Mouse (Mus musculus) heart, postnatal 25 days (tissue): ENCODE measurements around the gene S100a7a. TPM values are rescaled to one million over a fixed set of nuclear protein-coding genes. Genes with fewer than 3 reads are reported as not detected.

Source experiments
- DNase-seq: peaks from one replicate; pipeline ENCODE4 v3.0.0; 2022; ENCODE audit warnings: low spot score
- intact Hi-C: fragments of 180-260 bp; cut with DNase I; formaldehyde crosslinking; loops from one replicate; pipeline ENCODE4 v1.15.1; 2025
- total RNA-seq, 2 experiments: library from RNA; stranded (reverse); gene quantifications; 2 replicates each; pipeline ENCODE4 v1.2.3; 2021

Gene S100a7a
- under 1 TPM; 0.28 to 0.60 TPM for total RNA-seq

DNA sequence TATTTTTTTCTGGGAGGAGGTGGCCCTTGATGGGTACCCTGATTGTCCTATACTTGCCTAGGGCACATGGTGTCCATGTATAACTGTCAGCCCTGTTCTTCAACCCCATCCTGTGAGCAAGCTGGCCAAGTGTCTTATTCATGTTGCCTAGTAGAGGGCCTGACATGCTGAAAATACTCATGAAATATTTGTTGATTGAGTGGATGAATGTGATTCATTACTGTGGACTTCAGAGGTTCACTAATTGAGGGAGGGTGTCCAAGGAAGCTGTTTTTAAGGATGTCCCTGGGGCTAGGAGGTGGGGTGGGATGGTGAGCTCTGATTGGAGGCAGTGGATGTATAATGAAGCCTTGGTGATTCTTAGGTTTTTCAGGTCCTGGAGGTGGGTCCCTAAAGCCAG is at the start of gene S100a7a:
Gene S100a7a (plus strand): TSS at position 301 of the 400 bp plus-strand sequence.
- intact Hi-C loops = loop anchor here (1.0 to 2.0 kb wide), 3 partner anchors 68 to 165 kb away; no protein-coding TSS in a partner anchor

DNA sequence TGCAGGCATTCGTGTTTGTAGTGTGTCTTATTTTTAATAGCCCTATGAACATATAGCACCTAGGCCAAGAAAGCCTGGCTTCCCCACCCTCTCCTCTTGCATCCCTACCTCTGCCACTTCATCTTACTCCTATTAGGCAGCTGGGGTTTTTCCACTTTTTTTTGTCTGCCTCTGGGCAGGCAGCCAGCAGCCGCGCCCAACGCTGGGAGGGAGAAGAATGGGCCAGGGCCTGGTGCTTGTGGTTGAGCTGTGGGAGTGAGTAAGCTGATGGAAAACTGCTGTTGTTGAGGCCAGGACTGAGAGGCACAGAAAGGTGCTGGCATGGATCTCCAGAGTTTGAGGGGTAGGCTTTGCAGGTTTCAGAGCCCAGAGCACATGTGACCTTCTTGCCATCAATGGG is 49.4 kb upstream of the S100a7a start:
- intact Hi-C loops = no loop called here
- peak; percentile 86 for DNase-seq

More for the DNA sequence above, at the start of gene S100a7a:
- no peak for DNase-seq

DNA sequence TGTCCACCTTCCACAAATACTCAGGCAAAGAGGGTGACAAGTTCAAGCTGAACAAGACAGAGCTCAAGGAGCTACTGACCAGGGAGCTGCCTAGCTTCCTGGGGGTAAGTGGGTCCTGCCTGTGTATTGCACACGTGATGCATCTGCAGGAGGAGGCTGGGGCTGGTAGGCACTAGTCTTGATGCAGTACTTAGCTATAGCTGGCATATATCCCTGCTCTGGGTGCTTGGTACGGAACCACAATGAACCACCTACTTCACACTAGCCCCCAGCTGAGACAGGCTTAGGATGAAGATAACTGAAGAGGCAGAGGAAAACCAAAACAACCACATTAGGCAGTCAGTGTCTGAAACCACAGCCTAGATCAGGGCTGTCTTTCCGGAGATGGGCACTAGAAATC is 48.8 kb upstream of the S100a7a start:
- no peak for DNase-seq
- intact Hi-C loops = no loop called here

DNA sequence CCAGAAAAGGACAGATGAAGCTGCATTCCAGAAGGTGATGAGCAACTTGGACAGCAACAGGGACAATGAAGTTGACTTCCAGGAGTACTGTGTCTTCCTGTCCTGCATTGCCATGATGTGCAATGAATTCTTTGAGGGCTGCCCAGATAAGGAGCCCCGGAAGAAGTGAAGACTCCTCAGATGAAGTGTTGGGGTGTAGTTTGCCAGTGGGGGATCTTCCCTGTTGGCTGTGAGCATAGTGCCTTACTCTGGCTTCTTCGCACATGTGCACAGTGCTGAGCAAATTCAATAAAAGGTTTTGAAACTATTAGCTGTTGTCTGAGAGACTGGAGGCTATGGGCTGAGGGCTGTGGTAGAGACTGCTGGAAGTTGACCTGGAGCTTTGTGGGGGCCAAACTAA is 48.1 kb upstream of the S100a7a start:
- intact Hi-C loops = no loop called here
- DNase-seq = no peak

DNA sequence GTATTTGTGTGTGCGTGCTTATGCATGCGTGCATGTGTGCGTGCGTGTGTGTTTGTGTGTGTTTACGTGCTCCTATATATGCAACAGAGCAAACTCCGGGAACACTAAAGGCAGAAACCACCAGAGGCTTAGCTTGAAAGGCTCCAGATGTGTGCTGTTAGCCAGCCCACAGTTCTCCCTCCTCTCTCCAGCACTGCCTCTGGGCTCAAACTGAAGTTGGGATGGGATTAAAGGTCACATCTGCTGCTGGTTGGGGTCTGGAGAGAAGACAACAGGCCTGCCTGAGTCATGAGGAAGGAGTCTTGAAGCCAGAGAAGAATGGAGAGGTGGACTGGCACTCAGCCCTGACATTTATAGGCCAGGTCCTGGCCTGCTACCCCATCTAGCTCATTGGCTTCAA is 47.6 kb upstream of the S100a7a start:
- intact Hi-C loops = no loop called here
- DNase-seq = no peak

DNA sequence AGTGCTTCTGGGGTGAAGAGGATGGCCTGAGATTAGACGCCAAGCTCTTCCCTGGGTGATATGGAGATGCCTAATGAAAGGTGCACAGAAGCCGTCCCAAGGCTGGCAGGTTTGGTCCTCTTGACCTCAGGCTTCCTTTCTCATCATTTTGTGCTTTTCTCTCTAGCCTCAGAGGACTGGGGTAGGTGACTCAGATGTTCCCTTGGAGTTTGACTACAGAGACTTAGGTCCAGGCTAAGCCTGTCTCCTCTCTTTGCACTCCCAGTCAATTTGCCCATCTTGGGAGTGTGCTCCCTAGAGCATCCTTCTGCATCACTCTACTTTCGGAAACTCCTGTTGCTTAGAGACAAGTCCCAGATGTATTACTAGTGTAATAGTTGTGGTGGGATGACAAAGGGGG is 46.5 kb upstream of the S100a7a start:
- DNase-seq = no peak
- intact Hi-C loops = no loop called here

DNA sequence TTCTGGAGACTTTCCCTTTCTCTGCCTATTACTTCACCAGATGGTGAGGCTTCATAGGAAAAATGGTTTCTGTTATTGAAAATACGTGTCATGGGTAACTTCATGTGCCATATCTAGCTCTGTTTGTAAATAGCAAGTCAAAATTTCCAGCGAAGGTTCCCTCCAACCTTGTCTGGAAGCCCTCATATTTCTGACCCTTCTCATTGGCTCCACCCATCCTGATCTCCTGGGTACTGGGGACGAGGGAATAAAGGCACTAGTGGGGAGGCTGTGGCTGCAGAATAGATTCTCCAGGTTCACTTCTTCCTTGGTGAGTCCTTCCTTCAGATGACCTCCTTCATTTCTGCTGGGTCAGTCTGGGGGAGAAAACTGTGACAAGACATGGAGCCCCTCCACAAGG is 45.6 kb upstream of the S100a7a start, which contains the start of gene S100a5:
Gene S100a5 (plus strand): TSS at position 301 of the 400 bp plus-strand sequence.
- DNase-seq = no peak
- intact Hi-C loops = no loop called here

DNA sequence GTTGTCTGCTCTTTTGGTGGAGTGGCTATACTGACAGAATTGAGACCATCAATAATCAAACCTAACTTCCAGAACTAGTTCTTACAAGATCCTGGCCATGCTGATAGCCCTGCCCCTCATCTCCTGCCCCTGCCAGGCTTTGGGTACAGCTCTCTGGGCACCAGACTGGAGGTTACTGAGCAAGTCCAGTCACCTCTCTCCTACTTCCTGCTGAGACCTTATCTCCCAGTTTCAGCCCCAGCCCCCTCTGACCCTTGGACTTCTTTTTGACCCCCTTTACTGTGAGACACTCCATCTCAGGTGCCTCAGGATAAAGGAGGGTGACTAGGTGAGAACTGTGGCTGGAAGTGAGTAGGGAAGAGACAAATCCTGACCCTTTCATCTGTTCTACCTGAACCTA is 44.7 kb upstream of the S100a7a start:
- DNase-seq = no peak

DNA sequence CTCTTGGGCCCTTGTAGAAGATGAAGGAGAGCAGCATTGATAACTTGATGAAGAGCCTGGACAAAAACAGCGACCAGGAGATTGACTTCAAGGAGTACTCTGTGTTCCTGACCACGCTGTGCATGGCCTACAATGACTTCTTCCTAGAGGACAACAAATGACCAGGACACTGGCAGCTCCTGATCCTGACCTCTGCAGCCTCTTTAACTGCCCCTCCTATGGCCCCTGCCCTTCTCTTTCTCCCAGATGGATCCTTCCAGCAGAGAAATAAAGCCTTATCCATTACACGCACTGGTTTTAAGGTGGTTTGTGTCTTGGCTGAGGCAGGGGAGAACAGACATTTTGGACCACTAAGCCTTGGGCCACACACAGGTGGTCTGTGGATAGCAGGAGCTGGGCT is 42.3 kb upstream of the S100a7a start:
- intact Hi-C loops = loop anchor here (5.0 to 10.0 kb wide), 2 partner anchors 99 to 197 kb away; partner anchors contain the start of genes S100a1 and S100a13
- no peak for DNase-seq

More for the DNA sequence above, 44.7 kb upstream of the S100a7a start:
- intact Hi-C loops = no loop called here

DNA sequence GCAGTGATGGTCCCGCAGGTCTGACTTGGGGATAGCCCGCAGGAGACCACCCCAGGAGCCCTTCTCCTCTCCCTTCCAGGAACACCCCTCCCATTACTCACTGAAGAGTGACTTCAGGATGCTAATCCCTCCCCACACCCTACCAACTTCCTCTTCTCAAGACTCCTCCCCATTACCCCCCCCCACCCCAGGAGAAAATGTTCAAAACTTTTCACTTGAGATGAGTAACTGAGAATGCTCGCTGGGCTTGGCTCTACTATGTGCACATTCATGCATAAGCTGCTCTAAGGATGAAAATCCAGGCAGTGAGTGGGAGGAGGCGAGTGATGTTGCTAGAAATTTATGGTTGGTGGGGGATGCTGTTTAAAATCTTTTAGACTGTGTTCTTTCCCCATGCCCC is 41.8 kb upstream of the S100a7a start:
- intact Hi-C loops = loop anchor here (5.0 to 10.0 kb wide), 2 partner anchors 100 to 197 kb away; partner anchors contain the start of genes S100a1 and S100a13
- no peak for DNase-seq

DNA sequence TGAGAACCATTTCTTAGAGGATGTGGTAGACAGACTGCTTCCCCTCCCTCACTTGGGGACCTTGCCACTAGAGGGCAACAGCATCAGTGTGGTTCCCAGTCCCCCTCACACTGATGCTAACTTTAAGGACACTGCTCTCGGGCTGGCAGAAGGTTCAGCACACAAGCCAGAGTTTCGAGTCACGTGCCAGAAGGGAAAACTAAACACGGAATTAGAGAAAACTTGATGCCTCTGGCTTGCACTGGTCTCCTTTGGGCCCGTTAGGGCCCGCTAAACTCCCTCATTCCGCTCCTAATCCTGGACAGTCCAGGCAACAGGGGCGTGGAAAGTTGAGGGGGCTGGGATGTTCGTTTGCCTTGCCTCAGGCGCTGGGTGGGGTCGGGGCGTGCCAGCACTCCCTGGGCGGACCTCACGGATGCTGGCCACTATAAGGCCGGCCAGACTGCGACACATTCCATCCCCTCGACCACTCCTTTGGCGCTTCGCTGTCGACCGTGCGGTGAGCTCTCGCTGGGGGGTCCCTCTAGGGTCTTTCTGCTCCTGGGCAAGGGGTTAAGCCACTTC is 41.0 kb upstream of the S100a7a start, which contains the start of gene S100a6:
Gene S100a6 (plus strand): TSS at position 155 of the 564 bp plus-strand sequence.
- DNase-seq = peak; percentile 69
- intact Hi-C loops = loop anchor here (5.0 to 10.0 kb wide), 2 partner anchors 101 to 198 kb away; partner anchors contain the start of genes S100a1 and S100a13

DNA sequence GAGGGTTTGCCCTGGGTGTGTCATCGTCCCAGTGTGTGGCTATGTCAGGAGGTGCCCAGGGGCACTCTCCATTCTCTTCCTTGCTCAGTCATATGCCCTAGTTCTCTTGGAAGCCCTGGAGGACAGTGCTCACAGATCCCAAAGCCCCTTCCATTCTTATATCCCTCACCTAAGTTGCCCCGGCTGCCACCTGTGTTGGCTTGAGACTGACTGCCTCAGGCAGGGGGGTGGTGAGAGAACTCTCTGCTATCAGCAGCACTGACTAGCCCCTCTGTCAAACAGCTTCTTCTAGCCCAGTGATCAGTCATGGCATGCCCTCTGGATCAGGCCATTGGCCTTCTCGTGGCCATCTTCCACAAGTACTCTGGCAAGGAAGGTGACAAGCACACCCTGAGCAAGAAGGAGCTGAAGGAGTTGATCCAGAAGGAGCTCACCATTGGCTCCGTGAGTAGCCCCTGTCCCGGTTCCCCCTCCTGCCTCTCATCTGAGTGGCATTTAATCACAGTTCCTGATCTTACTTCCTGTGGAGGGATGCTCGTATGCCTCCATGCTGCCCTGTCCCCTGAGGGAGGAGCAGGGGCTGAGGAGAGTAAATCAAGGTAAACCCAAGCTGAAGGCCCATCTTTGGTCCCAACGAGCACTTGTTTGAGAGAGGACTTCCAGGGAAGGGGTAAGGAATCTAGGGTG is 40.2 kb upstream of the S100a7a start:
- DNase-seq = no peak
- intact Hi-C loops = loop anchor here (5.0 to 10.0 kb wide), 2 partner anchors 101 to 199 kb away; partner anchors contain the start of genes S100a1 and S100a13

DNA sequence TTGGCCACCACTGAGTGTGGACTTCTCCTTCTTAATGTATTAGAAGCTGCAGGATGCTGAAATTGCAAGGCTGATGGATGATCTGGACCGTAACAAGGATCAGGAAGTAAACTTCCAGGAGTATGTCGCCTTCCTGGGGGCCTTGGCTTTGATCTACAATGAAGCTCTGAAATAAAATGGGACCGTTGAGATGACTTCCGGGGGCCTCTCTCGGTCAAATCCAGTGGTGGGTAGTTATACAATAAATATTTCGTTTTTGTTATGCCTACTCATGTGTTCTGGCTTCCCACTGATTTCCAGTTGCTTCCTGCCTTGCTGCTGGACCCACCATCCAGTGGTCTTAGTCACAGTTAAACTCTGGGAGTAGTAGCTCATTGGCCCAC is 39.7 kb upstream of the S100a7a start:
- intact Hi-C loops = loop anchor here (5.0 to 10.0 kb wide), 2 partner anchors 102 to 199 kb away; partner anchors contain the start of genes S100a1 and S100a13
- no peak for DNase-seq

DNA sequence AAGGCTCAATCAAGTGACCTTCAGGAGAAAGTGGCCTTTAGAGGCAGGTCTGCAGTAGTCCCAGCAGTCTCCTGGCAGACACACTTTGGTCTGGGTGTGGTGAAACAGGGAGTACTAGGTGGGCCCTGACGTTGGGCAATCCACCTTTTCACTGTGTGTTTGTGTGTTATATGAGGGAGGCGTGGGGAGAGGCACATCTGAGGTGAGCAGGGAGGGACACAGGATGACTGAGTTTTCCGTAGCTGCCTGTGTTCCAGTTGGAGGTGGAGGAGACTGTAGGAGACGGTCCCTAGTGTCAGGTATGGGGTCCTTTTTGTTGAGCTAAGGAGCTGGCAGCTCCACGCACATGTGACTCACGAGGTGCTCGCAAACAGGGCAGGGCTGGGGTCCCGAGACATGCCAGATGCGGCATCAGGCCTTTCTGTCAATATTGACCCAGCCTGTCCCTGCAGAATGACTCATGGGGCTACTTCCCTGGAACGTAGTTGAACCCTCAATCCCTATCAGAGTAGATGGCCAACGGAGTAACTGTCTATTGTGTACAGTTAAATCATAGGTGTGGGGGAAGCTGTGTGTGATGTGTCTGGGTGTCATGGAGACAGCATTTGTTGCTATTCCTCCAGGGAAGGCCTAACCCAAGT is 39.1 kb upstream of the S100a7a start:
- intact Hi-C loops = loop anchor here (1.0 to 10.0 kb wide), 5 partner anchors 29 to 200 kb away; partner anchors contain the start of genes S100a1, S100a13 and Snapin
- DNase-seq = no peak

DNA sequence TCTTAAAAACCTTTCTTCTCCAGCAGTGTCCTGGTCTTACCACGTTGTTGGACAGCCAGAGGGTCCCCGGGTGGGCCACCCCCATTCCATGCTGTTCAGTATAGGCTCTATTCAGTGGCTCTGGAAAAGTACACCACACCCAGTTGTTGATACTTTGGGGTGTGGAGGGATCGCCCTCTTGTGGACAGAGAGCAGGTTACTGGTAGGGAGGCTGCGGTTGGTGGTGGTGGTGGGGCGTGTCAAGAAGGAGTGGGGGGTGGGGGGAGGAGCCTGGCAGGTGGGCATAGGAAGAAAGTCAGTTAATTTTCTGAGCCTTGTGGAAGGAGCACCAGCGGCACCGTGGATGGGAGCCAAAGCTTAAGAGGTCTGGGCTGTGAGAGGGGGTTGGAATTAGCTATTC is 38.4 kb upstream of the S100a7a start:
- intact Hi-C loops = loop anchor here (1.0 to 10.0 kb wide), 4 partner anchors 30 to 201 kb away; partner anchors contain the start of gene Snapin
- peak; percentile 59 for DNase-seq

DNA sequence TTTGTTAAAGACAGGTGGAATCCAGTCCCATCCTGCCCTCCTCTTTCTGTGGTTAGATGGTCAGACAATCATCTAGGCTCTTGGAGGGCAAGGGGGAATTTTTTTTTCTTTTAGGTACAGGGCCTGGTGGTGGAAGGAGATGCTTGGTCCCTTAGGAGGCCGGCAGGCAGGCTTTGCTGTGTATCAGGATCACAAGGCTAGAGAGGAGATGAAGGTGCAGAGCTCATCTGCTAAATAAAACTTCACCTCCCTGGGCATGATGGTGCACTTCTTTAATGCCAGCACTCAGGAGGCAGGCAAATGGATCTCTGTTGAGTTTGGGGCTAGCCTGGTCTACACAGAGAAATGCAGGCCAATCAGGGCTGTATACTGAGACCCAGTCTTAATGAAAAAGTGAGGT is 37.9 kb upstream of the S100a7a start:
- intact Hi-C loops = loop anchor here (1.0 to 10.0 kb wide), 4 partner anchors 31 to 201 kb away; partner anchors contain the start of gene Snapin
- no peak for DNase-seq

DNA sequence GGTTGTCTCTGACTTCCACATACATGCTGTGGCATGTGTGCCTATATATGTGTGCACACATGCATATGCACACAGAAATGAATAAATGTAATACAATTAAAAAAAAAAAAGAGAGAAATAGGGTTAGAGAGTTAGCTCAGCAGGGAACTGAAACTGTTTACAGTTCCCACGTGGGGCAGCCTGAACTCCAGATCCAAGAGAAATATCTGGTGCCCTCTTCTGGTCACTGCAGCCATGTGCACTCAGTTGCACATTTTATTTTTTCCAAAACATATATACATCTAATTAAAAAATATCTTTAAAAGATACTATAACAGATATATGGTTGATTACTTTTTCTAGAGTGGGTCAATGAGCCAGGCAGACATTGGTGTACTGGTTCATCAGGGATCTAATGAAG is 36.2 kb upstream of the S100a7a start:
- DNase-seq = no peak
- intact Hi-C loops = loop anchor here (10.0 kb wide), 1 partner anchor 203 kb away; no protein-coding TSS in a partner anchor

DNA sequence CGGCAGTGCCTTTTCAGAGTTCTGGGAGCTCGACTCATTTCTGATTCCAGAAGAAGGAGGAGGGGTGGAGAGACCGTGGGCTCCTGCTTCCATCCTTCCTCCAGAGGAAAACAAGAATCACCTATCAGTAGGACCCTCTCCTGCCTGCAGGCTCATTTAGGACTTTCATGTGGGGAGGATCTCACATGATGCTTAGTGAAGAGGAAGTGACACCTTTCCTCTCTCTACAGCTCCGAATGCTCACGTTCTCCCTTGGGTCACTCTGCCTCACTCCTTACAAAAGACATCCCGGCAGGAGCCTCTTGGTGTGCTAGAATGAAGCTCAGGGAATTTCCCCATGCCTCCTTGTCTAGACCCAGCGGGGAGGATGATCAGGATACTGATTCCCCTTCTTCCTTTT is 32.3 kb upstream of the S100a7a start:
- intact Hi-C loops = no loop called here
- no peak for DNase-seq

DNA sequence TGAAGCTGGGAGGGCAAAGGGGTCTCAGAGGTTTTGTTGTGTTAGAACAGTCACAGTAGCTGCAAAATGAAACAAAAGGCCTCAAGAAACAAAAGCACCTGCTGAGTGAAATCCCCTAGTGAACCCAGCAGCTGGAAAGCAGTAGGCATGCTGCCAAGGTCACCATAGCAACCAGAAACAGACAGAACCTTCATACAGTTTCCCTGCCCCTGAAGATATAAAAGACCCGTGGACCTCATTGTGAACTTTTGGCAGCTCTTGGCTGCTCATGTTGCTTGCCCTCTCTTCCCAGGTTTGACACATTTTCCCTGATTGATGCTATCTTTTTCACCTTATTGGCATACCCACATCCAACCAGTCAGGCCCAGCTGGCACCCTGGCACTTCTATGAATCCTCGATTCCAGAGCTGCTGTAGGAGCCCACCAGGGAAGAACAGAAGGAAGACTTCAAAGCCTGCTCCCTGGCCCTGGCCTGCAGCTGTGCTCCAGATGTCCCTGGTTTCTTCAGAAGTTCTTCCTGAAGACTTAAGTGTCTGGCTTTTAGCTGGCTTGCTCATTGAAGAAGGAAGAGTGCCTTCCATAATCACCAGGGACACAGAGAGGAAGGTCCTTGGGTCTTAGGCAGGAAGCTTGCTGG is 30.3 kb upstream of the S100a7a start:
- DNase-seq = no peak
- intact Hi-C loops = no loop called here

DNA sequence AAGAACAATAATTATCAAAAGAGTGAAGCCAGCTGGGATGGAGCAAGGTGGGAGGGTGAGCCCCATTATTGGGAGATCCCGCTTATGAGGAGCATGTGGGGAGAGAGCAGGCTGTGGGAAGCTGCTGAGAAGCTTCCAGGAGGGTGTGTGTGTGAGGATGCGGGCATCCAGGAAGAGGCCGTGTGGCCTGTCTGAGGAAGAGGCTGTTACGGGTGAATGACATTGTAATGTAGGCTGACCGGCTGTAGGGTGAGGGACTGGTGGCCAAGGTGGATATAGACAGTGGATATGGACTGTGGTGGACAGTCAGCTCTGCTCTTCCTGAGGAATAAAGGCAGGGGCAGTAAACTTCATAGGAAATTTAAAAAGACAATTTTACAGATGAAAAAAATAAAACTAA is 28.3 kb upstream of the S100a7a start:
- intact Hi-C loops = no loop called here
- DNase-seq = no peak
